Mouse (Mus musculus) CH12.LX (cell line): ENCODE results near the gene 4933424G06Rik. TPM values are rescaled to one million over a fixed set of nuclear protein-coding genes. Genes with fewer than 3 reads are reported as not detected.

Experiments used
- DNase-seq: peaks from one replicate; pipeline ENCODE4 v3.0.0-alpha.2; 2013; ENCODE audit errors: extremely low read depth
- H3K27ac ChIP-seq: 2 replicates; pipeline ENCODE4 v1.5.1; 2012; ENCODE audit warnings: low read depth, mild to moderate bottlenecking, control low read depth, moderate library complexity; ENCODE audit not compliant: insufficient read depth
- H3K27me3 ChIP-seq: replicated peaks from 2 replicates; pipeline ENCODE3; 2012; ENCODE audit warnings: inconsistent platforms
- H3K36me3 ChIP-seq, 2 experiments: replicated peaks in 1 of 2; 2 replicates each; pipeline versions ENCODE3 to v1.6.1; 2012; ENCODE audit warnings: inconsistent platforms in 1 of 2, low read length in 1 of 2, mild to moderate bottlenecking in 1 of 2, mixed read lengths in 1 of 2, moderate library complexity in 1 of 2; ENCODE audit not compliant: control insufficient read depth in 1 of 2, insufficient read depth in 1 of 2
- H3K4me1 ChIP-seq, 2 experiments: 2 replicates each; pipeline ENCODE4 v1.6.1; 2012; ENCODE audit warnings: inconsistent platforms in 1 of 2, moderate library complexity in 1 of 2; ENCODE audit not compliant: insufficient read depth in 2 of 2, control insufficient read depth in 1 of 2
- H3K4me2 ChIP-seq: 2 replicates; pipeline ENCODE4 v1.6.1; 2012; ENCODE audit warnings: low read depth, mild to moderate bottlenecking, control low read depth; ENCODE audit not compliant: poor library complexity, insufficient read depth, severe bottlenecking
- H3K4me3 ChIP-seq, 3 experiments: fragments of 150-350 bp in 1 of 3; sonication (generic) in 1 of 3; replicated peaks in 1 of 3; 2 replicates each; pipeline versions ENCODE3 to v1.5.1; 2011 to 2012; ENCODE audit warnings: low read depth in 2 of 3, low read length in 2 of 3, mild to moderate bottlenecking in 2 of 3, moderate library complexity in 2 of 3, control low read depth in 1 of 3, improper control_type of control experiment in 1 of 3, inconsistent platforms in 1 of 3, mixed read lengths in 1 of 3; ENCODE audit not compliant: poor library complexity in 1 of 3
- H3K79me2 ChIP-seq: replicated peaks from 2 replicates; pipeline ENCODE4 v1.6.1; 2012; ENCODE audit warnings: mild to moderate bottlenecking, moderate library complexity; ENCODE audit not compliant: control insufficient read depth, poor library complexity, insufficient read depth, severe bottlenecking; ENCODE audit errors: extremely low read depth
- H3K9ac ChIP-seq: 2 replicates; pipeline ENCODE4 v1.6.1; 2012; ENCODE audit warnings: low read depth, mild to moderate bottlenecking, control low read depth, moderate library complexity; ENCODE audit not compliant: insufficient read depth
- H3K9me3 ChIP-seq: replicated peaks from 2 replicates; pipeline ENCODE3; 2012; ENCODE audit warnings: low read length, inconsistent platforms, mixed read lengths
- BHLHE40 ChIP-seq: IDR thresholded peaks from 2 replicates; pipeline ENCODE4 v1.6.1; 2011; ENCODE audit warnings: mild to moderate bottlenecking, low read depth, low read length, improper control_type of control experiment
- CTCF ChIP-seq, 2 experiments: IDR thresholded peaks in 1 of 2; conservative IDR thresholded peaks in 1 of 2; 2 replicates each; pipeline ENCODE4 v1.5.1; 2011 to 2012; ENCODE audit warnings: low read depth in 2 of 2, low read length in 2 of 2, improper control_type of control experiment in 1 of 2, inconsistent platforms in 1 of 2, mild to moderate bottlenecking in 1 of 2, moderate library complexity in 1 of 2
- ELF1 ChIP-seq: IDR thresholded peaks from 2 replicates; pipeline ENCODE4 v1.6.1; 2014; ENCODE audit warnings: low read depth, mild to moderate bottlenecking, inconsistent platforms, low read length, improper control_type of control experiment
- HCFC1 ChIP-seq: IDR thresholded peaks from 2 replicates; pipeline ENCODE4 v1.6.1; 2012; ENCODE audit warnings: low read depth, mild to moderate bottlenecking, inconsistent platforms, low read length, improper control_type of control experiment
- JUN ChIP-seq: IDR thresholded peaks from 2 replicates; pipeline ENCODE4 v1.6.1; 2011; ENCODE audit warnings: low read depth, mild to moderate bottlenecking, low read length, improper control_type of control experiment, moderate library complexity; ENCODE audit not compliant: insufficient read depth
- KAT2A ChIP-seq: IDR thresholded peaks from 2 replicates; pipeline ENCODE4 v1.6.1; 2012; ENCODE audit warnings: low read length, improper control_type of control experiment, inconsistent platforms; ENCODE audit not compliant: insufficient replicate concordance
- MAFK ChIP-seq: IDR thresholded peaks from 2 replicates; pipeline ENCODE4 v1.6.1; 2011; ENCODE audit warnings: low read length, improper control_type of control experiment; ENCODE audit not compliant: insufficient replicate concordance
- MAZ ChIP-seq: IDR thresholded peaks from 2 replicates; pipeline ENCODE4 v1.6.1; 2012; ENCODE audit warnings: low read depth, mild to moderate bottlenecking, inconsistent platforms, low read length, improper control_type of control experiment, moderate library complexity
- MYC ChIP-seq: IDR thresholded peaks from 2 replicates; pipeline ENCODE4 v1.6.1; 2011; ENCODE audit warnings: low read depth, mild to moderate bottlenecking, improper control_type of control experiment, low read length
- NELFE ChIP-seq: IDR thresholded peaks from 2 replicates; pipeline ENCODE4 v1.6.1; 2011; ENCODE audit warnings: low read depth, low read length, improper control_type of control experiment
- RAD21 ChIP-seq: IDR thresholded peaks from 2 replicates; pipeline ENCODE4 v1.6.1; 2011; ENCODE audit warnings: low read depth, mild to moderate bottlenecking, low read length, improper control_type of control experiment, moderate library complexity
- SMC3 ChIP-seq: IDR thresholded peaks from 2 replicates; pipeline ENCODE4 v1.6.1; 2011; ENCODE audit warnings: low read depth, low read length, improper control_type of control experiment
- TBP ChIP-seq: conservative IDR thresholded peaks from 2 replicates; pipeline ENCODE4 v1.6.1; 2011; ENCODE audit warnings: low read depth, low read length, improper control_type of control experiment
- TCF12 ChIP-seq: IDR thresholded peaks from 2 replicates; pipeline ENCODE4 v1.6.1; 2014; ENCODE audit warnings: low read depth, mild to moderate bottlenecking, inconsistent platforms, low read length, improper control_type of control experiment
- ZC3H11A ChIP-seq: IDR thresholded peaks from 2 replicates; pipeline ENCODE4 v1.6.1; 2012; ENCODE audit warnings: low read depth, mild to moderate bottlenecking, inconsistent platforms, low read length, improper control_type of control experiment
- ZNF384 ChIP-seq: IDR thresholded peaks from 2 replicates; pipeline ENCODE4 v1.6.1; 2012; ENCODE audit warnings: low read depth, low read length, improper control_type of control experiment, inconsistent platforms
- dilution Hi-C: fragments of 300-500 bp; cut with MboI; formaldehyde crosslinking; loops from 2 replicates; pipeline ENCODE4 v1.14.3; 2020; ENCODE audit warnings: low sequenced_read_pairs; ENCODE audit not compliant: extremely low pct_unique_long_range_greater_than_20kb, extremely low pct_ligation_motif_present
- in situ Hi-C: fragments of 300-500 bp; cut with MboI; formaldehyde crosslinking; loops from 3 replicates; pipeline ENCODE4 v1.14.3; 2019; ENCODE audit warnings: low sequenced_read_pairs, low pct_ligation_motif_present, low pct_unique_long_range_greater_than_20kb, mixed read lengths
- polyA plus RNA-seq: library from polyadenylated mRNA; unstranded; fragments of >175 nt; gene quantifications from 2 replicates; pipeline ENCODE4 v1.2.1, GENCODE M21; 2012; ENCODE audit warnings: low read depth; ENCODE audit not compliant: insufficient read length
- total RNA-seq, 2 experiments: library from RNA; depleted of rRNA; stranded (reverse); fragments of 300-350 nt in 1 of 2; fragments of >200 nt in 1 of 2; gene quantifications; 2 replicates each; pipeline ENCODE4 v1.2.3; 2012 to 2014

The 4933424G06Rik gene
- total and polyA plus RNA-seq, 3 experiments = not detected

DNA sequence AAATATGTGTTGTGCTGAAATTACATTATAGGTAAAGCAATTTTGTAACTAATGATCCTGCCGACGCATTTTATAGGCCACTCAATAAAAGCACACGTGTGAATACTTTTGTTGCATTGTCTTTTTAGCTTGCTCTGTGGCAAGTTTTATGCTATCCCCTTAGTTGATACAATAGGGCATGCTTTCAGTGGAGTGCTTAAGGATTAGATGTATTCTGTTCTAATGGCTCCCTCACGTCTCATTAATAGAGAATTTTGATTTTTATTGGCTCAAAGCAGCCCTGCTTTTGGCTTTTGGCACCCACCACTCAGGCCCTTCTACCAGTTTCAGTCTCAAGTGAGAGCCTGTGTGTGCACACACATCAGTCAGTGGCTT lies 14.1 kb downstream of the 4933424G06Rik start:
- Histone ChIP-seq H3K79me2 (no peaks in the 10 kb centered on the region), H3K4me2 (no peak overlapping the region), H3K9ac (no peak overlapping the region), H3K9me3 (no peaks in the 10 kb centered on the region), H3K4me1 (peaks cover 0 to 5% of the 10 kb centered on the region in 2 experiments; a peak in 2 of 4 replicates), H3K36me3 (no peaks in the 10 kb centered on the region), H3K27ac (no peak overlapping the region), H3K27me3 (no peaks in the 10 kb centered on the region), H3K4me3 (no peak overlapping the region)
- dilution Hi-C loops = no loop called here
- no peak for DNase-seq
- in situ Hi-C loops = no loop called here
- TF ChIP-seq TCF12 = no peak
- no peak for TF ChIP-seq MYC
- TF ChIP-seq TBP = no peak
- no peak for TF ChIP-seq MAFK
- TF ChIP-seq HCFC1 = no peak
- TF ChIP-seq ZNF384 = no peak
- no peak for TF ChIP-seq MAZ
- no peak for TF ChIP-seq KAT2A
- TF ChIP-seq ELF1 = no peak
- no peak for TF ChIP-seq BHLHE40
- no peak for TF ChIP-seq JUN
- TF ChIP-seq NELFE = no peak

GRCm38 (mm10) chr1:36737300-36737699 lies 27.4 kb downstream of the 4933424G06Rik start:
- dilution Hi-C loops = no loop called here
- Histone ChIP-seq H3K79me2 (no peaks in the 10 kb centered on the region), H3K27ac (no peak overlapping the region), H3K4me3 (no peak overlapping the region), H3K36me3 (no peaks in the 10 kb centered on the region), H3K27me3 (peaks cover 13% of the 10 kb centered on the region), H3K4me1 (no peaks in the 10 kb centered on the region), H3K9me3 (no peaks in the 10 kb centered on the region), H3K4me2 (no peak overlapping the region), H3K9ac (no peak overlapping the region)
- in situ Hi-C loops = no loop called here
- TF ChIP-seq RAD21 = peak; percentile 92
- TF ChIP-seq MAZ = no peak
- peak; percentile 79 to 92 for TF ChIP-seq CTCF (conservative IDR thresholded peaks at IDR 0.05 in 1 of 2, IDR thresholded peaks at IDR 0.05 in 1 of 2; ENCODE audit: low read depth in 2 of 2, low read length in 2 of 2)
- peak; percentile 74 for TF ChIP-seq SMC3
- TF ChIP-seq ZC3H11A = peak; percentile 14; the same call in 1 of the 2 replicates
- 0 out of 2 replicates have a peak, but pooled peaks have one; percentile 24 for TF ChIP-seq MYC
- no peak for TF ChIP-seq BHLHE40
- DNase-seq = peak; percentile 86
